Mouse (Mus musculus) MEL (cell line): ENCODE data around the gene Zfp462. TPM values are rescaled to one million over a fixed set of nuclear protein-coding genes. Genes with fewer than 3 reads are reported as not detected.

Experiments
- DNase-seq: peaks from one replicate; pipeline ENCODE4 v3.0.0; 2011; ENCODE audit warnings: low read depth, low spot score
- H3K27ac ChIP-seq: 2 replicates; pipeline ENCODE4 v1.5.1; 2012; ENCODE audit warnings: low read depth, mild to moderate bottlenecking, control low read depth, low read length, moderate library complexity; ENCODE audit not compliant: control insufficient read depth
- H3K27me3 ChIP-seq, 2 experiments: fragments of 150-350 bp in 1 of 2; sonication (generic) in 1 of 2; 2 replicates each; pipeline ENCODE4 v1.6.1; 2012; ENCODE audit warnings: low read length in 2 of 2, mild to moderate bottlenecking in 2 of 2, improper control_type of control experiment in 1 of 2, moderate library complexity in 1 of 2; ENCODE audit not compliant: insufficient read depth in 2 of 2, control insufficient read depth in 1 of 2
- H3K36me3 ChIP-seq, 2 experiments: 2 replicates each; pipeline ENCODE4 v1.6.1; 2012 to 2014; ENCODE audit warnings: low read length in 2 of 2, improper control_type of control experiment in 1 of 2, inconsistent platforms in 1 of 2, mild to moderate bottlenecking in 1 of 2; ENCODE audit not compliant: insufficient read depth in 2 of 2, control insufficient read depth in 1 of 2
- H3K4me1 ChIP-seq, 2 experiments: fragments of 150-350 bp in 1 of 2; sonication (generic) in 1 of 2; 2 replicates each; pipeline ENCODE4 v1.6.1; 2012; ENCODE audit warnings: low read length in 2 of 2, improper control_type of control experiment in 1 of 2, mild to moderate bottlenecking in 1 of 2; ENCODE audit not compliant: insufficient read depth in 2 of 2, control insufficient read depth in 1 of 2
- H3K4me3 ChIP-seq, 2 experiments: fragments of 150-350 bp in 1 of 2; sonication (generic) in 1 of 2; 2 replicates each; pipeline ENCODE4 v1.5.1; 2012; ENCODE audit warnings: low read depth in 2 of 2, low read length in 2 of 2, mild to moderate bottlenecking in 2 of 2, moderate library complexity in 2 of 2, control low read depth in 1 of 2, improper control_type of control experiment in 1 of 2; ENCODE audit not compliant: control insufficient read depth in 1 of 2, insufficient read depth in 1 of 2
- H3K79me2 ChIP-seq: 2 replicates; pipeline ENCODE4 v1.6.1; 2012; ENCODE audit warnings: mild to moderate bottlenecking, low read length, moderate library complexity; ENCODE audit not compliant: control insufficient read depth, poor library complexity, insufficient read depth
- H3K9ac ChIP-seq: 2 replicates; pipeline ENCODE4 v1.6.1; 2012; ENCODE audit warnings: low read depth, mild to moderate bottlenecking, control low read depth, low read length, moderate library complexity; ENCODE audit not compliant: control insufficient read depth, poor library complexity, severe bottlenecking
- H3K9me3 ChIP-seq: fragments of 150-350 bp; sonication (generic); replicated peaks from 2 replicates; pipeline ENCODE4 v1.6.1; 2012; ENCODE audit warnings: mild to moderate bottlenecking, low read length, improper control_type of control experiment, moderate library complexity; ENCODE audit not compliant: insufficient read depth
- CTCF ChIP-seq, 3 experiments: IDR thresholded peaks in 2 of 3; conservative IDR thresholded peaks in 1 of 3; 2 replicates each; pipeline ENCODE4 v1.5.1; 2011 to 2012; ENCODE audit warnings: low read length in 3 of 3, low read depth in 2 of 3, mild to moderate bottlenecking in 2 of 3, improper control_type of control experiment in 1 of 3, inconsistent platforms in 1 of 3, mixed read lengths in 1 of 3, moderate library complexity in 1 of 3; ENCODE audit not compliant: control insufficient read depth in 1 of 3, insufficient read depth in 1 of 3, poor library complexity in 1 of 3, severe bottlenecking in 1 of 3
- GATA1 ChIP-seq: IDR thresholded peaks from 2 replicates; pipeline ENCODE4 v1.6.1; 2011; ENCODE audit warnings: low read depth, low read length, improper control_type of control experiment
- HCFC1 ChIP-seq: IDR thresholded peaks from 2 replicates; pipeline ENCODE4 v1.6.1; 2012; ENCODE audit warnings: low read depth, mild to moderate bottlenecking, inconsistent platforms, low read length, improper control_type of control experiment, moderate library complexity
- MAFK ChIP-seq: IDR thresholded peaks from 2 replicates; pipeline ENCODE4 v1.6.1; 2011; ENCODE audit warnings: low read depth, mild to moderate bottlenecking, low read length, improper control_type of control experiment, borderline replicate concordance
- MEF2A ChIP-seq: IDR thresholded peaks from 2 replicates; pipeline ENCODE4 v1.6.1; 2014; ENCODE audit warnings: low read depth, mild to moderate bottlenecking, inconsistent platforms, low read length, improper control_type of control experiment; ENCODE audit not compliant: poor library complexity, insufficient replicate concordance, severe bottlenecking; ENCODE audit errors: extremely low read depth
- MXI1 ChIP-seq: IDR thresholded peaks from 2 replicates; pipeline ENCODE4 v1.6.1; 2011; ENCODE audit warnings: mild to moderate bottlenecking, low read depth, low read length, improper control_type of control experiment
- MYB ChIP-seq: IDR thresholded peaks from 2 replicates; pipeline ENCODE4 v1.6.1; 2011; ENCODE audit warnings: mild to moderate bottlenecking, low read depth, low read length, improper control_type of control experiment
- POLR2A ChIP-seq, 2 experiments: IDR thresholded peaks; 2 replicates each; pipeline ENCODE4 v1.6.1; 2011 to 2012; ENCODE audit warnings: low read length in 2 of 2, mild to moderate bottlenecking in 2 of 2, control low read depth in 1 of 2, improper control_type of control experiment in 1 of 2, low read depth in 1 of 2, moderate library complexity in 1 of 2; ENCODE audit not compliant: control insufficient read depth in 1 of 2, insufficient read depth in 1 of 2, poor library complexity in 1 of 2
- RAD21 ChIP-seq: IDR thresholded peaks from 2 replicates; pipeline ENCODE4 v1.6.1; 2011; ENCODE audit warnings: mild to moderate bottlenecking, low read depth, low read length, improper control_type of control experiment
- SIN3A ChIP-seq: IDR thresholded peaks from 2 replicates; pipeline ENCODE4 v1.6.1; 2012; ENCODE audit warnings: low read length, improper control_type of control experiment, inconsistent platforms
- polyA plus RNA-seq, 2 experiments: library from polyadenylated mRNA; stranded (reverse) in 1 of 2; unstranded in 1 of 2; fragments of >175 nt in 1 of 2; fragments of >200 nt in 1 of 2; gene quantifications; 2 replicates each; pipeline versions ENCODE4 v1.2.1 to v1.2.4; 2012; ENCODE audit warnings: low replicate concordance in 2 of 2, low read depth in 1 of 2; ENCODE audit not compliant: insufficient read length in 2 of 2, insufficient read depth in 1 of 2, missing spikeins in 1 of 2
- total RNA-seq: library from RNA; depleted of rRNA; stranded (reverse); fragments of 300-350 nt; gene quantifications from 2 replicates; pipeline ENCODE4 v1.2.3, GENCODE M21; 2012

The Zfp462 gene
- total and polyA plus RNA-seq, 3 experiments = not detected

- no peak overlapping the region for H3K9ac ChIP-seq
- no peaks in the 10 kb centered on the region for H3K79me2 ChIP-seq
- no peak overlapping the region for H3K4me3 ChIP-seq
- H3K27me3 ChIP-seq = no peaks in the 10 kb centered on the region
- no peaks in the 10 kb centered on the region for H3K9me3 ChIP-seq
- no peak overlapping the region for H3K27ac ChIP-seq
- no peaks in the 10 kb centered on the region for H3K4me1 ChIP-seq
- TF ChIP-seq MYB = no peak
- TF ChIP-seq GATA1 = no peak
- TF ChIP-seq, all 39 proteins: peak for 0
- DNase-seq = no peak
- no peaks in the 10 kb centered on the region for H3K36me3 ChIP-seq
Observed at GRCm38 (mm10) chr4:54965169-54965695, 20.4 kb downstream of the Zfp462 start.

DNA sequence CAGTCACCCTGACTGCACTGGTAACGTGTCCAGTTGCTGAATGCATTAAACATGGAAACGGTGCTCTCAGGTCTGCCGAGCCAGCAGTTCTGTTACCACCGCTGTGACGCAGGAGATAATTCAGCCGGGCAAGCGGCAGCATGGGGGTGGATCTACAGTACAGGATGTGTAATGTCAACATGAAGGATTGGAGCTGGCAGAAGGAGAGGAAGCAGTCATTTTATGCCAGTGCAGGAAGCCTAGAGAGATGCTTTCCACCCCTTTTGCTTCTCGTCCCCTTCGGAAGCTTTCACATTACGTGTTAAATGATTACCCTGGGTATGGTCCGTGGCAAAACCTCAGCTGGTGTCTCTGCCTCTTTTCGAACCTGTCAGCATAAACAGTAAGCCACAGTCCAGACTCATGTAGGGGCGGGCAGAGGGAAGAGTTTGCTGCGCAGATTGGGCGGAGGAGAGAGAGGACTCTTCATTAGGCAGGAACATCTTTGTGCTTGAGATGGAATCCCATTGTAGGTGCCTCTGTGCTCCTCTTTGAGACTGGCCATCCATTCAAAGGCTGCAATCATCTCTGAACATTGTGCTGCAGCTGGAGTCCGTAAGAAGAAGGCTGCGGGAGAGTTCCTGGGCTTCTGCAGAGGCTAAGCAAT, 21.4 kb downstream of the Zfp462 start:
- H3K4me1 ChIP-seq = no peaks in the 10 kb centered on the region
- H3K4me3 ChIP-seq = no peak overlapping the region
- TF ChIP-seq MEF2A (no peak), MXI1 (no peak), CTCF (IDR thresholded peaks at IDR 0.05 in 2 of 3, conservative IDR thresholded peaks at IDR 0.05 in 1 of 3; ENCODE audit: control insufficient read depth in 1 of 3, insufficient read depth in 1 of 3, low read depth in 2 of 3, low read length in 3 of 3, poor library complexity in 1 of 3, severe bottlenecking in 1 of 3) (no peak), SIN3A (no peak), POLR2A (IDR thresholded peaks at IDR 0.05; ENCODE audit: control insufficient read depth in 1 of 2, insufficient read depth in 1 of 2, low read depth in 1 of 2, low read length in 2 of 2, poor library complexity in 1 of 2) (no peak), RAD21 (no peak), HCFC1 (no peak)
- no peak for DNase-seq
- H3K9me3 ChIP-seq = no peaks in the 10 kb centered on the region
- no peaks in the 10 kb centered on the region for H3K36me3 ChIP-seq
- H3K9ac ChIP-seq = no peak overlapping the region
- H3K27ac ChIP-seq = no peak overlapping the region
- no peaks in the 10 kb centered on the region for H3K27me3 ChIP-seq
- no peaks in the 10 kb centered on the region for H3K79me2 ChIP-seq

DNA sequence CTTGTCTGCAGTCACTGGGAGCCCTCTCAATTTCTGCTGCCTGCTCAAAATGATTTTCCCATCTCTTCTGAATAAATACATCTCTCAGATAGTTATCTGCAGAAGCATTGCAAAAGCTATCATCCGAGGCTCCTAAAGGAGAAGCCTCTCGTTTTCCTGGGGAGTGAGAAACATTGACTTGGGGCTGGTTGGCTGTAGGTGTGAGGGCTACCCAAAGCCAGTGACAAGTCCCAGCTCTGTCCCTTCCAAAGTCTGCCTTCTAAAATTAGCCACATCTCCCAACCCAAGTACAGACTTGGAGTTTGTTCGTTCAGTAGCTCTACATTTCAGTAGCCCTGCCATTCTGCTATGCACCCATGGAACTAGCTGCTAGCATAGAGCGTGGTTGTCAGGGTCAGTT, 22.3 kb downstream of the Zfp462 start:
- Histone ChIP-seq H3K9me3 (no peaks in the 10 kb centered on the region), H3K9ac (no peak overlapping the region), H3K4me1 (no peaks in the 10 kb centered on the region), H3K79me2 (no peaks in the 10 kb centered on the region), H3K4me3 (no peak overlapping the region), H3K36me3 (no peaks in the 10 kb centered on the region), H3K27ac (no peak overlapping the region), H3K27me3 (no peaks in the 10 kb centered on the region)
- no peak for TF ChIP-seq MAFK
- no peak for DNase-seq
